Mouse (Mus musculus) lung, embryonic 16.5 days (tissue): ENCODE results near the gene Ntf3. TPM values are rescaled to one million over a fixed set of nuclear protein-coding genes. Genes with fewer than 3 reads are reported as not detected.
A peak's percentile ranks its signal among the peaks of the same experiment; 100 is the strongest.

ENCODE experiments used
- ATAC-seq: fragments of 200-750 bp; cut with Nextera tagmentation; 2 replicates; pipeline ENCODE4 v1.8.0; 2017; ENCODE audit warnings: low read depth, mild to moderate bottlenecking, moderate library complexity
- H3K27ac ChIP-seq: fragments of 300-500 bp; sonication (generic); 2 replicates; pipeline ENCODE4 v1.5.1; 2014; ENCODE audit warnings: mild to moderate bottlenecking, control low read depth, low read length
- H3K27me3 ChIP-seq: fragments of 300-500 bp; sonication (generic); 2 replicates; pipeline ENCODE4 v1.6.1; 2014; ENCODE audit warnings: low read depth, low read length, mixed read lengths; ENCODE audit not compliant: control insufficient read depth, insufficient read depth
- H3K36me3 ChIP-seq: fragments of 300-500 bp; sonication (generic); 2 replicates; pipeline ENCODE4 v1.6.1; 2014; ENCODE audit warnings: low read length; ENCODE audit not compliant: control insufficient read depth, insufficient read depth
- H3K4me1 ChIP-seq: fragments of 300-500 bp; sonication (generic); replicated peaks from 2 replicates; pipeline ENCODE4 v1.6.1; 2014; ENCODE audit warnings: low read length, mixed read lengths; ENCODE audit not compliant: control insufficient read depth, insufficient read depth
- H3K4me2 ChIP-seq: fragments of 300-500 bp; sonication (generic); 2 replicates; pipeline ENCODE4 v1.6.1; 2014; ENCODE audit warnings: low read depth, low read length, control low read depth
- H3K4me3 ChIP-seq: fragments of 300-500 bp; sonication (generic); 2 replicates; pipeline ENCODE4 v1.5.1; 2014; ENCODE audit warnings: mild to moderate bottlenecking, low read length, control low read depth
- H3K9ac ChIP-seq: fragments of 300-500 bp; sonication (generic); 2 replicates; pipeline ENCODE4 v1.6.1; 2014; ENCODE audit warnings: low read length, control low read depth
- H3K9me3 ChIP-seq: fragments of 300-500 bp; sonication (generic); 2 replicates; pipeline ENCODE4 v1.6.1; 2016; ENCODE audit warnings: low read length; ENCODE audit not compliant: control insufficient read depth
- WGBS: fragments of 180-500 bp; shearing (Covaris S2); extraction: QIAGEN DNeasy Blood & Tissue Kit; methylation state at CpG from one replicate; pipeline ENCODE4 v1.1.7; 2014; 5-methylcytosine and 5-hydroxymethylcytosine counted together
- polyA plus RNA-seq: library from polyadenylated mRNA; unstranded; fragments of >200 nt; fragmentation: Nextera tagmentation; extraction: Ambion mirVana; gene quantifications from 2 replicates; pipeline ENCODE4 v1.2.1, GENCODE M21; 2015

Gene Ntf3
- polyA plus RNA-seq, 1 experiment from 2014 or later = 3.7 TPM

DNA sequence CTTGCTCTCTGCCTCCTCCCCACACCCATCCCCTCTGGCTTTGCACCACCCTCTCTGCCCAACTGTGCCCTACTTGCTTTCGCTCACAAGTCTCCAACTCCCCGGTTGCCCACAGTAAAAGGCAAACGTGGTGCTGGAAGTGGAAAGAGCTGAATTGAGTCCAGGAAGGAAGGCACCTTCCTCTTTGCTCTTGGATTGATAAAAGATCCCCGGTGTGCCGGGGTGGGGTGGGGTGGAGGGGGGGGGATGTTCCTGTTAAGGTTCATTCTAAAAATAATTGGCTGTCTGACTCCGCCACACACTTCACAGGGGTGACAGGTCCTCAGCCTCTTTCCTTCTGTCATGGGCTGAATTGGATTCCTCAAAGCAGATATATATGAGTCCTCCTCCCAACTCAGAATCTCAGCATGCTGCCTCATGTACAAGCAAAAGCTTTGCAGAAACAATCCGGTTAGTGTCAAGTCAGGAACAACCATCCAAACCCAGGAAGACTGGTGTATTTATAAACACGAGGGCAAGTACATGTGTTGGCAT lies 24.6 kb downstream of the Ntf3 start:
- Histone ChIP-seq H3K9me3 (no peaks in the 10 kb centered on the region), H3K36me3 (no peaks in the 10 kb centered on the region), H3K4me2 (no peak overlapping the region), H3K27ac (no peak overlapping the region), H3K4me3 (no peak overlapping the region), H3K9ac (no peak overlapping the region), H3K4me1 (peaks cover 13% of the 10 kb centered on the region), H3K27me3 (no peaks in the 10 kb centered on the region)
- 48% methylated on average over 8 of the region's 8 CpGs for WGBS
- ATAC-seq = 0 out of 2 replicates have a peak, but pooled peaks have one; percentile 3

DNA sequence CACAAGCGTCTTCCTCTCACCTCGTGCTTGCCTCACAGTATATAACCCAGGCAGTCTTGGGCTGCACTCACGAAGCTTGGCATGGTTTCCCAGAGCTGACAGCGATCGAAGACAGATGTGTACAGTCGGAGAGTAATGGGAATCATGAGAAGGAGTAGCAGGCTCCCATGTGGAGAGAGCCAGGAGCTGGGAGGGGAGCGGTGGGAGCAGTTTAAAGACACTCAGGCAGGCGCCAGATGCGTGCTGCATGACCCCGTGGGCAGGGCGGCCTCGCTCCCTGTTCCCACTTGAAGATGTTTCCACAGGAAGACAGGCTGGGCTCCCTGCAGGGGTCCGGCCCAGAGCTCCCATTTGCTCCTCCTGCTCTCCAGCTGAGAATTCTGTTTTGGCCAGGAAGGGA lies 25.2 kb downstream of the Ntf3 start:
- Histone ChIP-seq H3K27ac (no peak overlapping the region), H3K36me3 (no peaks in the 10 kb centered on the region), H3K4me2 (no peak overlapping the region), H3K9me3 (no peaks in the 10 kb centered on the region), H3K4me1 (peaks cover 13% of the 10 kb centered on the region), H3K9ac (no peak overlapping the region), H3K27me3 (no peaks in the 10 kb centered on the region), H3K4me3 (no peak overlapping the region)
- 30% methylated on average over 13 of the region's 13 CpGs for WGBS
- peak; percentile 90 for ATAC-seq

DNA sequence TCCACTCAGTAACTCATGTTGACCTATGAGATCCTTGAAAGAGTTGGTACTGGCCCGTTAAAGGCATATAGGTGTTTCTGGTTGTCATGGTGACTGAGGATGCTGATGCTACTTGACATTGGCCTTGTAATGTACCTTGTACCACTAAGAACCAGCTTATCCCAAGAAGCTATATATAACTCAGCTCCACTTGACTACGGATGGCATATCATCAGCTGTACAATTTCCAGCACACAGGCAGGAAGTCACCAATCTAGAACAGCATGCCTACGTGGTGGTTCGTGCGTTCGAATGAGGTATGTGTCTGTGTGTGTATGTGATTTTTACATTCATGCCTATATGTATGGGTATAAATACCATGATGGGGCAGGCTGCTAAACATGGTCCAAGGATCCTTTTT lies 25.7 kb downstream of the Ntf3 start:
- no peak overlapping the region for H3K27ac ChIP-seq
- 63% methylated on average over 6 of the region's 6 CpGs for WGBS
- no peak overlapping the region for H3K9ac ChIP-seq
- H3K27me3 ChIP-seq = no peaks in the 10 kb centered on the region
- peak; percentile 21; the same call in 1 of the 2 replicates for ATAC-seq
- H3K4me2 ChIP-seq = no peak overlapping the region
- H3K36me3 ChIP-seq = no peaks in the 10 kb centered on the region
- peaks cover 13% of the 10 kb centered on the region for H3K4me1 ChIP-seq
- H3K9me3 ChIP-seq = no peaks in the 10 kb centered on the region
- no peak overlapping the region for H3K4me3 ChIP-seq

DNA sequence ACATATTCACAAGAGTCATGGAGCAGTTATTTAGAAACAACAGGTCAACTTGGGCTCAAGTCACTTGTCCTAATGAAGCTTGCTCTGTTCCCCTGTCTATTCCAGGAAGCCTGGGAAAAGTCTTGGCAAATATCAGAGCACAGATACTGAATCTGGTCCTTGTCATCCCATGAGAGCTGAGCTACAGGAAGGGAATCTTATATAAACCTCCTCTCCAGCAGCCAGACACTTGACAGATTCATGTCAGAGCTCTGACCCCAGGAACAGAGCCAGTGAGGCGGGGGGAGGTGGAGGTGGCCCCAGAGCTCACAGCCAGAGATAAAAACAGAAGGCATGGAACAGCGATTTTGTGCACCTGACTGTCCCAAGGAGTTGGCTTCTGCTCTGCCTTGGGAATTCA lies 26.3 kb downstream of the Ntf3 start:
- H3K27ac ChIP-seq = no peak overlapping the region
- no peak overlapping the region for H3K9ac ChIP-seq

DNA sequence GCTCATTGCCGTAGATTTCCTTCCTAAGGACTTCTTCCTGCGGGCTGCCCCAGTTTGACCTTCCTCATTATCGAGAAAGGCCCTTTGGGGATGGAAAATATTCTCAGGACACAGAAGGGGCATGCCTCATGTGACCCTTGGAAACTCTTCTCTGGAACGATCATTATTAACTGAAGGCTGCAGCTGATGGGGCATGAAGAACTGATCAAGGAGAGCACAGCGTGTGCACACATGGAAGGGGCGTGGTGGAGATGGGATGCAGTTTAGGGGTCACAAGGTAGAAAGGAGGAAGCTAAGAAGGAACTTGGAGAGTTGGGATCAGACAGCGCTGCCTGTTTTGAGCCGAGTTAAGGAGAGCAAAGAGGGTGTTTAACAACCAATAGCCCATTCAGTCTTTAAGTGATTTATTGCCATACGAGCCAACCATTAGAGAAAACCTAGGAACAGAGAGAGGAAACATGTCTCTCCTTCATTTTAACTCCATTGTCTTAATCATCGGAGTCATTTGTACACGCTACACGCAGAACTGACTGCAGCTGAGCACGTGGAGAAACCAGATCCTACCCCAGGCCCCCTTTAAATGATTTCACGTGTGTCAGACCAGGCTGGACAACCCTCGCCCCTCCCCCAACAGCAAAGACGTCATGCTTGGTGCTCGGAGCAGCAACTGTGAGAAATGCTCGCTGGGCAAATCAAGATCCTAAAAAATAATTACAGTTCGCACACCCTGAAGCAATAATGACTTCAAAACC lies 32.4 kb downstream of the Ntf3 start:
- 70% methylated on average over 19 of the region's 19 CpGs for WGBS
- no peak for ATAC-seq
- no peak overlapping the region for H3K27ac ChIP-seq

More for the DNA sequence above, 26.3 kb downstream of the Ntf3 start:
- no peak overlapping the region for H3K4me2 ChIP-seq
- H3K27me3 ChIP-seq = no peaks in the 10 kb centered on the region
- H3K4me3 ChIP-seq = no peak overlapping the region
- H3K36me3 ChIP-seq = no peaks in the 10 kb centered on the region
- 50% methylated on average over 2 of the region's 2 CpGs for WGBS
- no peaks in the 10 kb centered on the region for H3K9me3 ChIP-seq
- peaks cover 13% of the 10 kb centered on the region for H3K4me1 ChIP-seq
- ATAC-seq = no peak

DNA sequence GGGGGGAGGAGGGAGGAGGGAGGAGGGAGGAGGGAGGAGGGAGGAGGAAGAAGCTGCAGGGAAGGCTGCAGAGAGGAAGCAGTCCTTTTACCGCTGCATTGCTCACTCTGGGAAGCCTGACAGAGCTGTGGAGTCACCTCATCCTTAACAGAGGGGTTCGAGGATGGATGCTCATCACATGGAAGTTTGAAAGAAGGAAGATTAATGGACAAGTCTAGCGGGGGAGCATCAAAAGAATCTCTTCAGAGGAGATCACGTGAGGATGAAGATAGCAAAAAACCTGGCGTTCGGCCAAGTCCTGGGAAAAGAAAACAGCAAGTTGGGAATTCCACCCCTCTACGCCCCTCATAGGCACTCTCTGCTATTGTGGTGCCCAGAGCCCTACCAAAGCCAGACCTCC lies 38.5 kb downstream of the Ntf3 start:
- Histone ChIP-seq H3K36me3 (no peaks in the 10 kb centered on the region), H3K4me1 (no peaks in the 10 kb centered on the region; the same call in 1 of the 2 replicates), H3K9me3 (no peaks in the 10 kb centered on the region), H3K9ac (no peak overlapping the region), H3K27me3 (no peaks in the 10 kb centered on the region), H3K4me2 (no peak overlapping the region), H3K27ac (no peak overlapping the region), H3K4me3 (no peak overlapping the region)
- WGBS = 35% methylated on average over 7 of the region's 7 CpGs
- ATAC-seq = no peak

More for the DNA sequence above, 32.4 kb downstream of the Ntf3 start:
- Histone ChIP-seq H3K27me3 (no peaks in the 10 kb centered on the region), H3K36me3 (no peaks in the 10 kb centered on the region), H3K4me1 (no peaks in the 10 kb centered on the region), H3K9me3 (no peaks in the 10 kb centered on the region), H3K4me2 (no peak overlapping the region), H3K9ac (no peak overlapping the region), H3K4me3 (no peak overlapping the region)

DNA sequence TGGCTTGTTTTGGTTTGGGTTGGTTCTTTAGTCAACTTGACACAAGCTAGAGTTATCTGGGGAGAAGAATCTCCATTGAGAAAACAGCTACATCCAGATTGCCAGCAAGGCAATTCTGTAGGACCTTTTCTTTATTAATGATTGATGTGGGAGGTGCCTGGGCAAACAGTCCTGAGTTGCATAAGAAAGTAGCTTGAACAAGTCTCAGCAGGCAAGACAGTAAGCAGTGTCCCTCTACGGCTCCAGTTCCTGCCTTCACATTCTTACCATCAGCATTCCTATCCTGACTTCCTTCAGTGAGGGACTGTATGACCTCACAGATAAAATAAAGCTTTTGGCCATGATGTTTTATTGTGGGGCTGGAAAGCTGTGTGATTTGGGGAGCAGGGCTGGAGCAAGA lies 48.5 kb downstream of the Ntf3 start:
- no peaks in the 10 kb centered on the region for H3K27me3 ChIP-seq
- no peak for ATAC-seq
- 48% methylated on average over 1 of the region's 1 CpGs for WGBS
- H3K27ac ChIP-seq = no peak overlapping the region
- H3K4me3 ChIP-seq = no peak overlapping the region
- H3K4me1 ChIP-seq = peaks cover 22% of the 10 kb centered on the region
- H3K4me2 ChIP-seq = no peak overlapping the region
- no peaks in the 10 kb centered on the region for H3K36me3 ChIP-seq
- no peaks in the 10 kb centered on the region for H3K9me3 ChIP-seq
- H3K9ac ChIP-seq = no peak overlapping the region

DNA sequence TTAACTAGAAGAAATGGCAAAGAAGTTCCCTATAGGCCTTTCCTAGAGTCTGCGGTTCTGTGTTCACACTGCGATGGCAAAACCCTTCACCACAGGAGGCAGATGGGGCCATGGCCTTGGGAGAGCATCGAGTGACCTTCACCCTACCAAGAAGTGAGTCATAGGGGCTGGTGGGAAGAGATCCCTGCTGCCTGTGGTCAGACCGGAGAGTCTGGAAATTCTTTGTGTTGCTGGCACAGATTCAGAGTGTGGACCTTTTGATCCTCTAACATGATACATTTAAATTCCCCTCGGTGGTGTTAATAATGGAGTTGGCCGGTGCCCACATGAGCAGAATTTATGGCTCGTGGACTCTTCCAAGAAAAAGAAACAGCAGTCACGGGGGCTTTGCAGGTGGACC lies 49.5 kb downstream of the Ntf3 start:
- Histone ChIP-seq H3K4me3 (no peak overlapping the region), H3K36me3 (no peaks in the 10 kb centered on the region), H3K4me2 (no peak overlapping the region), H3K27ac (no peak overlapping the region), H3K27me3 (no peaks in the 10 kb centered on the region), H3K4me1 (peaks cover 22% of the 10 kb centered on the region), H3K9ac (no peak overlapping the region), H3K9me3 (no peaks in the 10 kb centered on the region)
- 67% methylated on average over 8 of the region's 8 CpGs for WGBS
- no peak for ATAC-seq

DNA sequence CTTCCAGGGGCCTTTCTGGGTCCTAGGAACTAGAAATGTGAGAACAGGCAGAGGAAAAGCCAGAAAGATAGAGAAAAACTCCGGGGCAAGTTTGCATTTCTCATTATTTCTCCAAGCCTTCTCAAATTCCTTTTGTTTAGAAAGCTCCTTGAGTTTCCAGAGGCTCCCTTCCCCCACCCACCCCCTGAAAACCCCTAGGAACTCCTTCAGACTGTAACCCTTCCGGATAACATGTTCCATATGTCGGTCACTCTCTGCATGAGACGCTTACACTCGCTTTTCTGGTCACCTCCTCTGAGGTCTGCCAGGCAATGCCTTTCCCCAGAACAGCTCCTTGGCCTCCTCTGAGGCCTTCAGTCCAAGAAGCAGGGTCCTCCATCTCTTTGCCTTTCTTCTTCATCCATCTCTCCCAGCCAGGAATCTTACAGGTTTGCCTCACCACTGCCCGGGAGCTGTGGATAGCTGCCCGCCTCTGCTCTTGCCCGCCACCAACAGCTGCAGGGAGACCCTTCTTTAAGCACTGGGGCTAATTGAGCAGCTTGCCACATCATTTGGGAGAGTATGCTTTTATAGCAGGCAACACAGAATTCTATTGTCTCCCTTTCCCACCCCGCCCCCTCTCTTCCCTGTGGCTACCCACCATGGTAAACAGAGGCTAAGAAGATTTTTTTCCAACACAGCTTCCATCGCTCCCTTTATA lies 51.6 kb downstream of the Ntf3 start:
- Histone ChIP-seq H3K27me3 (no peaks in the 10 kb centered on the region), H3K27ac (peak overlapping the region; percentile 75), H3K4me3 (no peak overlapping the region), H3K9me3 (no peaks in the 10 kb centered on the region), H3K9ac (0 out of 2 replicates have a peak overlapping the region, but pooled peaks have one; percentile 9), H3K4me1 (peaks cover 22% of the 10 kb centered on the region), H3K36me3 (no peaks in the 10 kb centered on the region), H3K4me2 (no peak overlapping the region)
- WGBS = 37% methylated on average over 10 of the region's 10 CpGs
- ATAC-seq = peak; percentile 71
